ENCODE assay signal across 24 mouse cellular contexts in genomic region chr16:92235222-92235621, GRCm38 (mm10). TPM values are rescaled to one million over a fixed set of nuclear protein-coding genes. Genes with fewer than 3 reads are reported as not detected.
DNase-seq lines count a peak whose midpoint lies in the region; ATAC-seq and TF ChIP-seq lines count a peak whose summit lies in the region.
"Had no signal": no experiment of that assay in that cellular context is flagged by ENCODE, and none has a peak within 500 bp of the region (broad histone marks: within the 10 kb centered on the region; RNA-seq: fewer than 3 reads in every experiment).

No protein-coding gene starts in this region.

- no peaks in the 10 kb centered on the region for H3K9me3 ChIP-seq in kidney, postnatal 0 days (replicated peaks; ENCODE audit: low read length)
- H3K9me3 ChIP-seq in intestine, postnatal 0 days (ENCODE audit: control insufficient read depth), result no peaks in the 10 kb centered on the region
- H3K9me3 ChIP-seq: embryonic facial prominence, embryonic 12.5 days; forebrain, embryonic 15.5 days; G1E; heart, embryonic 15.5 days had no signal

- H3K27ac ChIP-seq in kidney, postnatal 0 days, result 0 out of 2 replicates have a peak overlapping the region, but pooled peaks have one; percentile 21
- peak overlapping the region; percentile 64 for H3K27ac ChIP-seq in intestine, postnatal 0 days (ENCODE audit: low read depth, low read length)
- H3K27ac ChIP-seq: embryonic facial prominence, embryonic 12.5 days; forebrain, embryonic 15.5 days; heart, embryonic 15.5 days; hindbrain, embryonic 14.5 days had no signal

- H3K27me3 ChIP-seq in kidney, postnatal 0 days (ENCODE audit: insufficient read depth, low read length), result no peaks in the 10 kb centered on the region
- no peaks in the 10 kb centered on the region for H3K27me3 ChIP-seq in intestine, postnatal 0 days (replicated peaks; ENCODE audit: control insufficient read depth, insufficient read depth, low read length)
- H3K27me3 ChIP-seq: embryonic facial prominence, embryonic 12.5 days; forebrain, embryonic 15.5 days; heart, embryonic 15.5 days had no signal

- no peak for DNase-seq in kidney, postnatal 0 days (ENCODE audit: low spot score)
- DNase-seq in kidney, adult 11 months, result no peak
- DNase-seq in R1 (ENCODE audit: low read depth, low spot score), result peak; percentile 46
- no peak for DNase-seq in adrenal gland, postnatal 10 days
- DNase-seq in ovary, postnatal 36 days (ENCODE audit: low spot score), result no peak
- DNase-seq: cerebellum, adult 11 months; cerebellum, adult 8-10 months; cerebellum, postnatal 14 days; gastrocnemius, postnatal 36 days; heart, adult 18-20 months; heart, postnatal 14 days had no signal

- TF ChIP-seq CTCF in kidney, postnatal 0 days (IDR thresholded peaks at IDR 0.05; ENCODE audit: low read depth), result no peak
- no peak for TF ChIP-seq CTCF in intestine, postnatal 0 days (IDR thresholded peaks at IDR 0.05; ENCODE audit: low read depth)

- H3K4me3 ChIP-seq in kidney, postnatal 0 days (replicated peaks; ENCODE audit: low read depth, low read length), result no peak overlapping the region
- no peak overlapping the region for H3K4me3 ChIP-seq in intestine, postnatal 0 days (ENCODE audit: low read depth, low read length)
- H3K4me3 ChIP-seq: embryonic facial prominence, embryonic 12.5 days; forebrain, embryonic 15.5 days; heart, embryonic 15.5 days had no signal

- H3K9ac ChIP-seq in kidney, postnatal 0 days (ENCODE audit: low read depth, low read length), result no peak overlapping the region
- H3K9ac ChIP-seq in intestine, postnatal 0 days (ENCODE audit: low read depth, low read length), result no peak overlapping the region
- H3K9ac ChIP-seq: embryonic facial prominence, embryonic 12.5 days; forebrain, embryonic 15.5 days; heart, embryonic 15.5 days; hindbrain, embryonic 14.5 days had no signal

- no peaks in the 10 kb centered on the region for H3K36me3 ChIP-seq in kidney, postnatal 0 days (ENCODE audit: insufficient read depth, low read length)
- no peaks in the 10 kb centered on the region for H3K36me3 ChIP-seq in intestine, postnatal 0 days (ENCODE audit: control insufficient read depth, insufficient read depth)
- H3K36me3 ChIP-seq: embryonic facial prominence, embryonic 12.5 days; forebrain, embryonic 15.5 days; G1E; heart, embryonic 15.5 days had no signal

- no peak for ATAC-seq in kidney, postnatal 0 days (replicated peaks; ENCODE audit: low FRiP score, low read depth)
- ATAC-seq in intestine, postnatal 0 days, result peak; percentile 63; the same call in 1 of the 2 replicates
- ATAC-seq: activated CD4-positive, CD25-positive, alpha-beta regulatory T cell, adult 4 months; forebrain, embryonic 15.5 days had no signal

- H3K4me1 ChIP-seq in kidney, postnatal 0 days (replicated peaks; ENCODE audit: insufficient read depth, low read length), result no peaks in the 10 kb centered on the region
- 0 out of 2 replicates have a peak, but pooled peaks cover 9% of the 10 kb centered on the region for H3K4me1 ChIP-seq in intestine, postnatal 0 days (replicated peaks; ENCODE audit: control insufficient read depth, insufficient read depth, low read length)
- H3K4me1 ChIP-seq: forebrain, embryonic 15.5 days had no signal

- no peak overlapping the region for H3K4me2 ChIP-seq in kidney, postnatal 0 days (ENCODE audit: low read length)
- peak overlapping the region; percentile 10; the same call in 1 of the 2 replicates for H3K4me2 ChIP-seq in intestine, postnatal 0 days (replicated peaks; ENCODE audit: low read depth)
- H3K4me2 ChIP-seq: embryonic facial prominence, embryonic 12.5 days; forebrain, embryonic 15.5 days; heart, embryonic 11.5 days; heart, embryonic 15.5 days; hindbrain, embryonic 14.5 days had no signal

- WGBS in kidney, postnatal 0 days, result 50% methylated on average over 9 of the region's 9 CpGs
- 34% methylated on average over 9 of the region's 9 CpGs for WGBS in intestine, postnatal 0 days

RNA-seq across cellular contexts. Expression of gene Kcne2, which starts 57.0 kb away (rescaled TPM):
- polyA plus RNA-seq in kidney, postnatal 0 days (2015; fragmentation: Nextera tagmentation; extraction: Ambion mirVana), result 0.11 and 0.13 TPM in 2 replicates
- polyA plus RNA-seq in intestine, postnatal 0 days (2015; fragmentation: Nextera tagmentation; extraction: Ambion mirVana), result 0.09 TPM in 1 of 2 replicates, not detected in the other
- total RNA-seq in adrenal gland, postnatal 10 days (2021), result not detected
- total RNA-seq: adrenal gland, adult 18-20 months; adrenal gland, postnatal 4 days; common myeloid progenitor, adult 5-6 weeks; gastrocnemius, adult 8-10 months; gastrocnemius, postnatal 36 days; heart, adult 18-20 months; heart, postnatal 14 days; hematopoietic stem cell, adult 5-6 weeks had no signal
- polyA plus RNA-seq: activated CD4-positive, CD25-positive, alpha-beta regulatory T cell, adult 4 months; G1E had no signal
